Mouse (Mus musculus) G1E-ER4 (cell line): ENCODE measurements around the gene Spns2. TPM values are rescaled to one million over a fixed set of nuclear protein-coding genes. Genes with fewer than 3 reads are reported as not detected.

ENCODE experiments used
- GATA1 ChIP-seq: IDR thresholded peaks from one replicate; pipeline ENCODE4 v1.8.0; 2012; ENCODE audit warnings: low read length, inconsistent platforms
- polyA plus RNA-seq: library from polyadenylated mRNA; stranded (reverse); fragments of >175 nt; gene quantifications from 2 replicates; pipeline ENCODE4 v1.2.3, GENCODE M21; 2012

The Spns2 gene
- polyA plus RNA-seq, 1 experiment = 25.2 TPM

DNA sequence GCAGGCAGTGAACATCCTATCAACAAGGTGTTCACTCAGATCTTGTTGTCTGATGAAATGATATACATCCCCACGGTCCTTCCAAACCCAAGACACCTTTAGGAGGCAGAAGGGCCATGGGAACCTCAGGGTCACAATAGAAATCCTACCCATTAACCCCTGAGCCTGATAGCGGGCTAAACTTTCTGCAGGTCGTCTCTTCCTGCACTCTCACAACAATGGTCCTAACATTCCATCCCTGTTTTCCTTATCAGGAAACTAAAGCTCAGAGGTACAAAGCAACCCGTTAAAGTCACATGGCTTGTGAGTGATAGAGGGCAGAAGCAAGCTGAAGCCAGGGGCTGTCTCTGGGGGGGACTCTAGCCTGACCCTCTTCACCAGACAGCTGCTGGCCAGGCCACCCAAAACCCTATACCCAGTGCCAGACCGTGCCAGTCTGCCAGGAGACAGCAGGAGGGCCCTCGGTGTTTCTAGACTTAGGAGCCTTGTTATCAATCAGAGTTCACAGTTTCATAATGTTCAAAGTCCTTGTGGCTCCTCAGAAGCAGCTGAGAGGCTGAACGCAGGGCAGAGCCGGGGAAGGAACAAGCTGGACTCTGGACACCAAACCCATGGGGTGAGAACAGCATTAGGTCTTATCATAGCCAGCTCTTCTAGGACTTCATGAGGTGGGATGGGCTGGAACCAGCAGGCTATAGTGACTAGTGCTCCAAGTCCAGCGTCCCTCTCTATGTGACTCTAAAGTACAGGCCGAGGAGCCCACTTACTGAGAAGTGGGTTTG, 14.5 kb upstream of the Spns2 start:
- no peak for TF ChIP-seq GATA1

DNA sequence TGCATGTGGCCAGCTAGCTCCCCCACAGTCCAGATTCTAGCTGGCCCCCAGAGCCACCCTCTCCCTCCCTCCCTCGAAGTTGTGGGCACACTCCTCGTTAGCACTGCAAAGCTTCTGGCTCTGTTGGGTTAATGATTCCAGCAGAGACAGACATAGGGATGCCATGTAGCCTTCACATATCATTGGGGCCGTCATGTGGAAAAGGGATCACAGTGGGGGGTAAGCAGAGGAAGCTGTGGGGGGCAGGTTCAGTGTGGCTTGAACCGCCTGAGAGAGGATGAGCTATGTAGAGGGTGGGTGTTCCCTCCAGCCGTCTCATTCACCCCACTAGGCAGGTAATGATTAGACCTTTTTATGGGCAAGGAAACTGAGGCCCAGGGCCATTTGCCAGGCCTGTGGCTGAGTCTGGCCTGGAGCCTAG, 13.8 kb upstream of the Spns2 start:
- TF ChIP-seq GATA1 = no peak

DNA sequence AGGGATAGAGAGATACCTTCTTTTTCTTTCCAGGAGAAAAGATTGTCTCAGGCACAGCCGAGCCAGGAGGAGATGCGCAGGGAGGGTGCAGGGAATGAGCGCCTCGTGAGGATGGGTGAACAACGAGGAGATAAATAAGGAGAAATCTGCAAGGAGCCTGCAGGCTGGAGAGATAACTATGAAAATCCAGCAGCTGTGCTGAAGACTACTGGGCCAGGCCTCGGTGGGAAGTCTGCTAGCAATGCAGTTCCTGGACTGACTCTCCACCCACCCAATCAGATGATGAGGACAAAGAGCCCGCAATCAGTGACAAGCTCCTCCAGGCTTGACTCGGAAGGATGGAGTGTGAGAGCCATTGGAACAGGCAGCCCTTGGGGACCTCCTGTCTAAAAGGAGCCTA, 12.5 kb upstream of the Spns2 start:
- no peak for TF ChIP-seq GATA1

DNA sequence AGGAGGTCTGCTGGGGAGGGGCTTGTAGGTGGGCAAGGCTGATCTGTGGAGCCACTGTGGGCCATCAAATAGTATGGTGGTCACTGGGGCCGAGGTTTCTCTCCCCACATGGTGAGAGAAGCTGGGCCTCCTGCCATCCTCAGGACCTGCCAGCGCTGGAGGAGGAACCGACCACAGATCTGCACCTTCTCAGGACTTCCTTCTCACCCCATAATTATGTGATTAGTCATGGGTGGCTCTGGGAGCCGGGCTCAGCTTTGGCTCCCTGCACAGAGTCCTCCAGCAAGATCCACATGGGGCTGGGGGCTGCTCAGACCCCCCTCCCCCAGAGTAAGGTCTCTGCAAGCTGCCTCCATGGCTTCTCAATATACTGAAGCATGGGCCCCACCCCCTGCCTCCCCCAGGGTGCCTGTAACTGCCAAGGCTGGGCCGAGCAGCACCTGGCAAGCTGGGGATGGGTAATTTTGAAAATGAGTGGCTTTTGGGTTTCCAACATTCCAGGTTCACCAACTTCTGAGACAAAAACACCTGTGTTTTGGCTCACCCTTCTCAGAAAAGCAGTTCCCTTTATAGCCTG, 11.8 kb upstream of the Spns2 start:
- TF ChIP-seq GATA1 = no peak

DNA sequence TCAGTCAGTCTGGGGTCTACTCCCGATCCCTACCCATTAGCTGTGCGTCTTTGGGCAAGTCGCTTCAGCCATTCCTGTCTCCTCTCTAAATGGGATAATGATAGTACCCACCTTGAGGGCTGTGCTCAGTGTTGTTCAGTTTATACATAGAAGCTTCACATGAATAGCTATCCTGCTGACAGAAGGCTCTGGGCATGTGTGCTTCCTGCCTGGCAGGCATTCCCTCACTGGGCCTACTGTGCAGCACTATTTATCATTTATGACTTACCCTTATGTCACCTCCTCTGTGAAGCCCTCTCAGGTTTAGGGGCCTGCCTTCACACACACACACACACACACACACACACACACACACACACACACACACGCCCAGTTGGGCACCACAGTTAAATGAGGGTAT, 10.4 kb upstream of the Spns2 start:
- TF ChIP-seq GATA1 = no peak

DNA sequence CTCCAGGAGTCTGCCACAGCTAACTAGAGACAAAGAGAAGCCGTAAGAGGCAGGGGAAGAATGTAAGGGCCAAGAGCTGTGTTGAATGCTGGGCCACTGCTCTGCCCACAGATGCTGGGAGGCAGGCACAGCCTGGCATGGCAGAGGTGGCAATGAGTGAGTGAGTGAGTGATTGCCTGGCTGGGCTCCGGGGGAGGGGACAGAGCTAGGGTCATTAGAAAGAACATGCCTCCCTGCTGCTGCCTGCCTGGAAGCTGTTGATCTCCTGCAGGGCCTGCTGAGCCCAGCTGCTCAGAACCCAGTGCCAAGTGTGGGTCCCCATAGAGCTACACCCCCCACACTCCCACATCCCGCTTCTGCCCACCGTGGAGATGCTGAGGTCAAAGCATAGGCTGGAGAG, 7.7 kb upstream of the Spns2 start:
- TF ChIP-seq GATA1 = no peak

DNA sequence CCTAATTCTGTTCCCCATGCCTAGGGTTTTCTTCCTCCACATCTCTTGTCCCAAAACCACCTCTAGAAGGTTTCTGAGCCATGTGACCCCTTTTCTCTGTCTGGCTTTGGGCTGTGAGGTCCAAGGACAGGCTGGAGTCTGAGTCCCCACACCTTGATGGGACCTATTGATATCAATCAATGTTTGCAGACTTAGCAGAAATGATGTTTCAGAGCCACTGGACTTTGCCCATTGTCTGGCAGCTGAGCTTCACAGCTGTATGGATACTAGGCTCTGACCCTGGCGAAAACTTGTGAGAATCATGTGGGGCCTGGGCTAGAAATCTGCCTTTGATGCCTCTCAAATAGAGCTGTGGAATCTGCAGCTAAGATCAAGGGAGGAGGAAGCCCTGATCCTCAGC, 7.1 kb upstream of the Spns2 start:
- TF ChIP-seq GATA1 = no peak

DNA sequence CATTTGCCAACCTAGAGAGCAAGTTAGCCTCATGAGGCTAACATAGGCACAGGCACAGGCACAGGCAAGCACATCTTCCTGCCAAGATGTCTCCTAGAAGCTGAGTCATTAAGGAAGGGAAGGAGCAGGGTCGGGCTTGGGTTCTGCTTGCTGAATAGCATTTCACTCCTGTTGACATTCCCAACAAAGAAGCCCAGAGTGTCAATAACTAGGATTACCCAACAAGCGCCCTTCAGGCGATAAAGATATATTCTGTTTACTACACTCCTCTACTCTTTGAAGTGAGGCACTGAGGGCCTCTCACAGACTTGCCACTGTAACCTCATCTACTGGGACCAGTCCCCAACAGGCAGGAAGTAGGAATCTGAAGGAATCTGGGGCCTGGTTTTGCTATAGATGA, 6.4 kb upstream of the Spns2 start:
- no peak for TF ChIP-seq GATA1

DNA sequence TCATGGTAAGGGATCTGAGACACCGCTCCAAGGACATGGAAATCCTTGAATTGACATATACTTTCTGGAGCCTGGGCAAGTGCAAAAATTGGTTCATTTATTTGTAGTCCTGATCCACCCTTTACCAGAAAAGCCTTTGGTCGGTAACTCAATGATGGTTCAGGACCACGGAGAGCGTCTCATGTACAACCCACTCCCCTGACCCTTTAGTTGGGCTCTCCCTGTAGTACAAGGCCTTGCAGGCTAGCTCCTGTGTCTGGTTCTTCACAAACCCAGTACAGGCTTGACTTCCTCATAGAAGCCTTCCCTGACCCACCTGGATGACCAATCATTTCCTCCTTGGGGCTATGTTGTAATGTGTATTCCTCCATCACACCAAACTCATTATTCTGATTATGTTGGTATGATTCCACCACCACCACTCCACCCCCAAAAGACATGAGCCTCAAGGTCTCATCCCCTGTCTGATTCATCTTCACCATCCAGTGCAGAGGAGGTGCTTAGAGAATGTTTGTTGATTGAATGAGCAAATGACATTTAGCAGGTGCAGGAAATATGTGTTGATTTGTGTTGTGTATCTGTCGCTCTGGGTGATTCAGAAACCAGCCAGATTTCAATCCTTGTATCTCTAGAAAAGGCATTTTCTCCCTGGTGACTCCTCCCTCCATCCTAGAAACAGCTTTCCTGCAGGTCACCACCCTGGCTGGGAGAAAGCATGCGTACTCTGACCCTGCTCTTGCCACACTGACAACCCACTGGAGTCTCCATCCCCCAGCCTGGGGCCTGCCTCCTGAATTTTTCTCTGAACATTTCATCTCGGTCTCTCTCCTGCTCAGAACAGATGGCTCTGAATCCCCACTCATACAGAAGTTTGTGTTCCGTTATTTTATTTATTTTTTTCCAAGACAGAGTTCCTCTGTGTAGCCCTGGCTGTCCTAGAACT, 4.6 kb upstream of the Spns2 start:
- no peak for TF ChIP-seq GATA1

DNA sequence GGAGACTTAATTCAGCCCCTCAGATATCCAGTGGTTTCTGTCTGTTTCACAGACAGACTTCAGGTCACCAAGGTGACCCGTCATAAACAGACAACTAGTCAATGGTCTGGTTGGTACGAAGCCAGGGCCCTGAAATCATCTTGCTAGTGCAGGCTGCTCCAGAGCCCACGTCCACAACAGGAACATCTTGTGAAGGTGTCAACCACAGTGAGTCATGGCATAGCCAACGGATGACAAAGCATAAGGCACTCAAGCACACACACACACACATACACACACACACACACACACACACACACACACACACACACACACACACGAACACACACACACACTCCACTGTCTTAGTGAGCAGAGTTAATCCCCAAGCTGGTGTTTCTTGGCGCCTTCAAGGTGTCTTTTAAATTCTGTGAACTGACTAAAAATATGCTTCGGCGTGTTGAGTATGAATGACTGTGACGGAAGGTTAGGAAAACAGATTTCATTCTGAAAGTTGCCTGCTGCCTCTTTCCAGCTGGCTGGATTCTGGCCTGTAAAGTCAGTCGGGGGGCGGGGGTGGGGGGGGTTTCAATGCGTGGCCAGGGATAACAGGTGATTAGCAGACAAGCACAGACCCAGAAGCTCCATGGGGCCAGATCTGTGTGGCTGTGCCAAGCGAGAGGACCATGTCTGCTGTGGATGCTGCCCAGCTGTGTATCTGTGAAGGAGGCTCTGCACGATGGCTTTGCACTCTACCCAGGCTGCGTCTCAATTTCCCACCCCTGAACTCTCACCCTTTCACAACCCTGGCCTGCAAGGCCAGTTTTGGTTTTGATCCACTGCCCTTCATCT, 1.6 kb upstream of the Spns2 start:
- no peak for TF ChIP-seq GATA1

DNA sequence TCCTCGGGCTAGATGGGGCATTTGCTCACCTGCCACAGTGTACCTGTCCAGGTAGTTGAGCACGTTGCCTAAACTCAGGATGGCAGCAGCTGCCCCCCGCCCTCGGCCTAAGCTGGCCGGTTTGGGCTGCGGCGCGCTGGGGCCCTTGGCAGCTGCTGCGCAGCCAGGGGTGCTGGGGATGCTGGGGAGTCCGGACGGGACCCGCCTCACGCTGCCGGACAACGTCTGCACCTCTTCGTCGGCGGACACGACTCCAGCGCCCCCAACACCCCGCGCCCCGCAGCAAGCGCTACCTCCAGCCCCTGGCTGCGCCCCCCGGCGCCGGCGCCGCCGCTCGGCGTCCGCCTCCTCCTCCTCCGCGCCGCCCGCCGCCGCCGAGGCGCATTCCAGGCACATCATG, 307 bp downstream of the Spns2 start:
- no peak for TF ChIP-seq GATA1

DNA sequence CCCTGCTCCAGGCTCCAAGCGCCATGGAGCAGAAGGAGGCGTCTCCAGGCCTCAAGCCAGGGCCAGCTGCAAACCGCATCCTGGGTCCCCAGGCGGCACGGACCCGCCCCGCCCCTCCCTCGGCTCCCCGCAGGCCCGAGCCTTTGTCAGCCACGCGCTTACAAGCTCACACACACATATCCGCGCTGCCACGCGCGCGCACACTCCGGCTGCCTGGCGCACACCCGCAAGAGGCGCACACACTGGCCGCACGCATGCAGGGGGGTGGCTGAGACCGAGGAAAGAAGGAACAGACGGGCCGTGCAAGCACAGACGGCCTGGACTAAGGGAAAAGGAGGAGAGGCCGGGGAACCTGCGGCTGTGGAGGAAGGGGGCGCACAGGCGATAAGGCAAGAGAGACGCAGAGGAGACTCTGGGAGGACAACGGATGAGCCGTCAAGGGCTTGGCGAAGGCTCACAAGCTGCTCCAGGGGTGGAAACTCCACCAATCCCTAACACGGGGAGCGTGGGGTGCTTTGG, 892 bp downstream of the Spns2 start:
- TF ChIP-seq GATA1 = no peak

DNA sequence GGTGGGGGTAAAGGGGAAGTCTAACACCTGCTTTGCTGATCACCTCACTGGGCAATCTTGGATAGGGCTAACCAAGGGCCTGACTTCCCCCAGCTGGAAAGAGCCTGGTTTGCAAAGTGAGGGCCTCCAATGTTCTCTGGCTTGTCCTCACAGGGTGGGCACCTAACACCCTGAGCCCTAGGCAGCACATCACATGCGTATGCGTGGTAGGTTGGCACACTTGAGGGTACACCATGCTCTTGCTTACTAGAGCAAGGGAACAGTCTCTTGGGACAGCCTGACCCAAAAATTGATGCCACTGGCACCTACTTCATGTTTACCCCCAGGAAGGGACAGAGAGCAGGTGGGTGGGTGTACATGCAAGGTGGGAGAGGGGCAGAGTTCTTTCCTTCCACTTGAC, 2.0 kb downstream of the Spns2 start:
- no peak for TF ChIP-seq GATA1

DNA sequence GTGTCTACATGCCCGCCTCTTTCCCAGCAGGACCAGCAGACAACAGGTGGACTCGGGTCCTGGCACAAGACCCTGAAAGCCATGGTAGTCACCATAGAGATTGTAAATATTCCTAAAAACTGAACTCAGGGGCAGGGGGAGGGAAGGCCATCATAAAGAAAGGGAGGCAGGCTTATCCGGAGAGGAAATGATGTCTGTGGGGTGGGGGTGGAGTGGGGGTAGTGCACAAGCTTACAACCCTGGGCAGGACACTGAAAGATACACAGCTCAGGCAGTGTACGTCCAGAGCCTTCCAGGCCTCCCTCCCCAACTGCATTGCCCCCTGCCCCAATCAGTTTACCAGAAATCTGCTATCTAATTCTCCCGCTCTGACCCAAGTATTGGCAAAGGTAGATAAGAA, 2.5 kb downstream of the Spns2 start:
- TF ChIP-seq GATA1 = no peak

DNA sequence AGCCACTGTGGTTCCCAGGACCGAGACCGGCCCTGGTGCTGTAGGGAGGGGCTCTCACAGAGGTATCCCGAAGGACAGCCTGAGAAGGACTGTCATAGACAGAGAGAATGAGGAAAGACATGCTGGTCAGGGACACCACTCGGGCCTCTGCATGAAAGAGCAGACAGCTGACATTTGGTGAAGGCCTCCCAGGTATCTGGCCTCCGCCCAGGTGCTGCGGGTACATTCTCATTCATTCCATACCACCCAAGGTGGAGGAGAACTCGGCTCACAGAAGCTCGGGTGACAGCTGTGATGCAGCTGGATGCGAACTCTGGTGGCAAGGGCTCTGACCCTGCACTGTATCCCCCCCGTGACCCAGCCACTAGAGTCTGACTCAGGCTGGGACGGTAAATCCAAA, 3.7 kb downstream of the Spns2 start:
- TF ChIP-seq GATA1 = no peak
